Mouse (Mus musculus) frontal cortex, adult (tissue): Measurements from ENCODE around the gene Trappc2l.
A peak's percentile ranks its signal among the peaks of the same experiment; 100 is the strongest.

Experiments used
- ATAC-seq: cut with Nextera tagmentation; 2 replicates; pipeline ENCODE4 v1.9.2; 2017; ENCODE audit warnings: mild to moderate bottlenecking, moderate library complexity, mixed read lengths; ENCODE audit not compliant: low TSS enrichment

The Trappc2l gene

DNA sequence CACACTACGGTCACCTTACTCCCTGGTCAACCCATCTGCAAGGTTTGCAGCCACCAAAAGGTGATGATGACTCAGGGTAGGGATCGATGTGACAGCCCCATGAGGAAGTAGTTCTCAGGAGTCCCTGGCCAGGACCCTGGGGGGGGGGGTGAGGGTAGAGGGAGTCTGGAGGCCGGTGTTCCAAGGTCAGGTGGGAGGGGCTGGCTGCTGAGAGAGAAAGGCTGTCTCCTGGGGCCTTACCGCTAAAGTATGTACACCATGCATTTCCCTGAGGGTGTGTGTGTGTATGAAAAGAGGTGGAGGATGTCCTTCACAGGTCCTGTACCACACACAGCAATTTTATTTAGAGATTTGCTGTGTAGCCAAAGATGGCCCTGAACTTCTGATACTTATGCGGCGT, 41.2 kb downstream of the Trappc2l start:
- ATAC-seq: no peak

DNA sequence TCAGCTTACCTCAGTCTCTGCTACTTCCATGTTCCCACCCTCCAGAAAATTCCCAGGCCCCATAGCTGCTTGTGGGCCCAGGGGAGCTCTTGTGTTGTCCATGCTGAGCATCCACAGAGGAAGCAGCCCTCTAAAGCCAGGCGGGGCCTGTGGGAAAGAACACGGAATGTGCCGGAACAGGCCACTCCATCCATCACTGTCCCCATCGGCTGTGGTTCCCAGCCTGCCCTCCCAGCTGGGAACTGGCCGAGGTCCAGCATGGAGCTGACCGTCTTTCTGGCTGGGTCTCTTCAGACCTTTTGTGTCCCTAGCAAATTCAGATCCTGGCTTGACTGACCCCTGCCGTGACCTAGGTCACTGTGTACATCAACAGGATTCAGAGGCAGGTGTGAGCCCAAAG, 43.3 kb downstream of the Trappc2l start:
- ATAC-seq: no peak

DNA sequence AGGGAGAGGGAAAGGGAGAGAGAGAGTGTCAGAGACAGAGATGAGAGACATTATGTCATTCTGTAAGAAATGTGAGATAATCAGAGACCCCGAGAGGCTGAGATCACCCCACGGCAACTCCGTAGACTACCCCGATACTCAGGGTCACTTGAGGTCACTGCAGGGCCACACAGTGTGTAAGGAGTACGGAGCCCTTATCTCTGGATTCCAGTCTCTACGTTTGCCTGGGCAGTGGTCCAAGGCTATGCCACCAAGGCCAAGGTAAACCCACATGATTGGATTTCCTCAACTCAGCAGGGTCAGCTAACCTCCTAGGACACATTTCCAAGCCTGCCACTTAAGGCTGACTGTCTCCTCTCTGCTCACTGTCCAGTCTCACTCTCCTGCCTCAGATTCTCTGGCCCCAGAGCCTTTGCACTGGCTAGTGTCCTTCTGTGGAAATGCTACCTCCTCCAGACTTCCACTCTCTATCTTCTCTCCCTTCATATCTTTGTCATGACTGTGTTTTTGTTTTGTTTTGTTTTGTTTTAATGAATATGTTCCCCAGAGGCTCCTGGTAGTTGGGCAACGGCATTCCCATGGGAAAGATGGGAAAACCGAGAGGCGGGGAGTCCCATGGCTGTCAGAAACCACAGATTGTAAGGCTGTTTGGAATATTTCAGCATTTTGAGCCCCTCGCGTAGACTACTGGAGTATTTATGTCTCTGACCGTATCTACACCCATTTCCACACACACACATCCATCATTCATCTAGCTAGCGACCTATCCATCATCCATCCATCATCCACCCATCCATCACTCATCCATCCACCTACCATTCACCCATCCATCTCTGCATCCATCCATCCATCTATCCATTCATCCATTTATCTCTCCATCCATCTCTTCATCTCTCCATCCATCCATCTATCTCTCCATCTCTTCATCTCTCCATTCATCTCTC, 44.9 kb downstream of the Trappc2l start:
- ATAC-seq: no peak

DNA sequence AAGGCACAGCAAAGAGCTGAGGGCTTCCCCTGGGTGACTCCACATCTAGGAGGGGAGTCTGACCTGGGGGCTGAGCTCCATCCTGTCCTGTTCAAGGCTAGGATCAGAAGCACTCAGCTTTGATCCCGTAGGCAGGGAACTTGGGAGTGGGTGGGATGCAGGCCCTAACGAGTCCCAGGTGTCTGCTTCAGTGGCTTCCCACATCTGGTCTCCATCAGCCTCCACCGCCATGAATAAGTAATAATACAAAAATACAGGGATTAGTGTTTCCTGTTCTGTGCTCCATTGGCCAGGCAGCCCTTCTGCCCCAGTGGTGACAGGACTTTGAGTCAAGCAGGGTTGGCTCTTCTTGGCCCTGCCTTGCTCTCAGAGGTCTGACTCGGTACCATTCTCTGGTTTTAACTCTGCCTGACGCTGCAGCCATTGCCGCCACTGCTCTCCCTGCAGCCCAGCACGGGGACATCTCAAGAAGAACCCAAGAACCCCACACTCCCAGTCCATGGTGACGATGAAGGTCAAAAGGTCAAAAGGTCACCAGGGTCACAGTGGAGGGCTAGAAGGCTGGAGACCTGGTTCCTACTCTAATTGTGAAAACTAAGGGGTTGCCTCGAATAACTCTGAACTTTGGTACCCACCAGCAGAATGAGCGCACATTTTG, 46.8 kb downstream of the Trappc2l start:
- ATAC-seq: no peak

GRCm38 (mm10) chr8:122658807-122659160, 47.3 kb downstream of the Trappc2l start:
- no peak for ATAC-seq

DNA sequence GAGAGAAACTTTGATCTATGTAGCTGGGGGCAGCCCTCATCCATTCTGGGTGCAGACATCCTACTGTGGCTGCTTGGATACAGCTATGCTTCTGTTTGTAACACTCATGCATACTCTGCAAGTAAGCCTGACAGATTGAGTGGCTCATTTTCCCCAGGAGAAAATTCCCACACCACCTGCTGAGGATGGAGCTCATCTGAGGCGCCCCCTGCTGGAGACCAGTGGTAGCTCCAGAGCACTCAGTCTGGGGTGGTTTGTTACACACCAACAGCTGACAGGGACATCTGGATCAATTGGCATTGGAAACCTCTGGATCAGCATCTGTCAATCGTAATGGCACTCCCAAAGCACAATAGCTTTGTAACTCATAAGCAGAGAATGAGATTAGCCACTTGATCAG, 48.6 kb downstream of the Trappc2l start:
- ATAC-seq: no peak

DNA sequence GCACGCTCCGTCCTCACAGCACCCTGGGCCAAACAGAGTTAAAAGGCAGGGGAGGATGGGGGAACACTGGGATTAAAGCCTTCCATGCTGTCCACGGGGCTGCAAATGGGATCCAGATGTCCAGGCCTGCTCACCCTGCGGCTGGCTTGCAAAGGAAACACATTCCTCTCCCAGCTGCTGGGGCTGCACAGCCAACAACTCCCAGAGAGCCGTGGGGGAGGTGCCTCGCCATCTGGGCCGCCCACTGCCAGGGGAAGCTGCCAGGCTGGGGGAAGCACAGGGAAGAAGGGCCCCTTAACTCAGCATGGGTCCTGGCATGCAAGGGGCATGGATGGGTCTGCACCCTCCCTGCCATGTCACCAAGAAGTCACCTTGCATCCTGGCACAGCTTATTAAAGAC, 49.7 kb downstream of the Trappc2l start:
- ATAC-seq: peak; percentile 50

DNA sequence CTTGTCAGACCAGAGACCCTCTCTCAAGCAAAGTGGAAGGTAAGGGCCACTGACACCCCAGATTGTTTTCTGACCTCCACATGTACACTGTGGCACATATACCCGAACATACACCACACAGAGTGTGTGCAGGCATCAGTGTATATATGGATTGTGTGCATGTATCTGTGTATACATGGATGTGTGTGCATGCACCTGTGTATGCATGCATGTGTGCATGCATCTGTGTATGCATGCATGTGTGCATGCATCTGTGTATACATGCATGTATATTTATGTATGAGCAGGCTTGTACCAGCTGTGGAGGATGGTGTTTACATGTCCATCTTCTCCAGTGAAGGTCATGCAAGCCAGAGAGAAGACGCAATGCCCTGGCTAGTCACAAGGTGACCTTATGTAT, 50.5 kb downstream of the Trappc2l start:
- ATAC-seq: no peak

- ATAC-seq: no peak
Measured at GRCm38 (mm10) chr8:122663106-122663505, 51.7 kb downstream of the Trappc2l start.

GRCm38 (mm10) chr8:122663670-122664069, 52.2 kb downstream of the Trappc2l start:
- no peak for ATAC-seq

DNA sequence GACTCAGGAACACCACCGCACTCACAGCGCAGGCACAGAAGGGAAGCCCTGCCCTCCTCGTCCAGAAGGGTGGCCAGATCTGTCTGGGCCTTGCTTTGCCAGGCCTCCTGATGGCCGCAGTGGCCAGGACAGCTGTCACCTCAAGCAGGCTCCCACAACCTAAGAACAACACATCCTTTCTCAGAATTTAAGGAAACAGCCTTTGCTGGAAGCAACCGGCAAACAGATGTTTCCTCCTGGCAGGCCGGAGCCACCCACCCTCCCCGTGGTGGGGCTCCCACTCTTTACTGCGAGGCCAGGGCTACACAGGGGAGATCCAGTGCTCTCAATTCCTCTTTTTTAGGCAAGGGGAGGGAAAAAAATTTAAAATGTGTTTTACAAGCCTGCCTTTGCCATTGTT, 53.8 kb downstream of the Trappc2l start:
- ATAC-seq: no peak

DNA sequence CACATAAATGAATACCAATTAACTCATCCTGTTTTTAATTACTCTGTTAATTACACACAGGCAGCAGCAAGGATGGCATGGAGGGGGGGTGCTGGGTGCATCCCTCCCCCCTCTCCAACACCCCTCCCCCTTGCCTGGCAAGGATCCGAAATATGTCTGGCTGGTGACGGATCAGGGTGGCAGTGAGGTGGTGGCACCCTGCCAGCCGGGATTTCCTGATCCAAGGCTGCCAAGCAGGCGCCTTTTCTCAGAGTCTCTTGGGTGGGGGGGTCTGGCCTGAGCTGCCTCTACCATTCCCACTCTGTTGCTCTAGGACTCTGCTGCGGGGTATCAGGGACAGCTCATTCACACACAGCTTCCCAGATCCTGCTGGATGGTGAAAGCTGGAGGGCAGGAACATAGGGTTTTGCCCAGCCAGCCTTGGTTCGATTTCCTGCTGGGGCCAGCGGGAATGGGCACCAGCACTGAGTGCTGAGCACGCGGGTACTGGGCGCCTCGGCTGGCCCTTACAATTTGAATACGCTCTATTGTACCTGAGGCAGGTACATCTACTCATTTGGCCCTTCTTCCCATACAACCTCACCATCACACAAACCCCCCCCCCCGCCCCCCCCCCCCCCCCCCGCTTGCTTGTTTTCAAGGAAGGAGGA, 54.4 kb downstream of the Trappc2l start:
- ATAC-seq: no peak
